Mouse (Mus musculus) myocyte (in vitro differentiated cells): ENCODE measurements around the gene Slc36a1. TPM values are rescaled to one million over a fixed set of nuclear protein-coding genes. Genes with fewer than 3 reads are reported as not detected.
A peak's percentile ranks its signal among the peaks of the same experiment; 100 is the strongest.

Experiments
- H3K27me3 ChIP-seq: one replicate; pipeline ENCODE4 v1.6.1; 2011; ENCODE audit not compliant: control insufficient read depth, insufficient read depth, insufficient read length
- H3K36me3 ChIP-seq: one replicate; pipeline ENCODE4 v1.6.1; 2011; ENCODE audit not compliant: control insufficient read depth, insufficient read depth
- H3K4me2 ChIP-seq: one replicate; pipeline ENCODE4 v1.6.1; 2011; ENCODE audit warnings: low read depth, control low read depth
- H3K4me3 ChIP-seq: one replicate; pipeline ENCODE4 v1.5.1; 2011; ENCODE audit warnings: mild to moderate bottlenecking, control low read depth, moderate library complexity
- H3K79me2 ChIP-seq: one replicate; pipeline ENCODE4 v1.6.1; 2011; ENCODE audit not compliant: control insufficient read depth, insufficient read depth
- H3ac ChIP-seq: one replicate; pipeline ENCODE4 v1.6.1; 2011; ENCODE audit not compliant: control insufficient read depth, insufficient read length
- CEBPB ChIP-seq: IDR thresholded peaks from 2 replicates; pipeline ENCODE4 v1.6.1; 2011; ENCODE audit warnings: mild to moderate bottlenecking, moderate library complexity; ENCODE audit not compliant: poor library complexity, insufficient read depth, severe bottlenecking
- E2F4 ChIP-seq: IDR thresholded peaks from one replicate; pipeline ENCODE4 v1.6.1; 2011; ENCODE audit warnings: mild to moderate bottlenecking, control low read depth, moderate library complexity; ENCODE audit not compliant: insufficient read depth
- MAX ChIP-seq: IDR thresholded peaks from one replicate; pipeline ENCODE4 v1.6.1; 2011; ENCODE audit warnings: low read depth, mild to moderate bottlenecking, control low read depth
- MYOD1 ChIP-seq, 3 experiments: IDR thresholded peaks; one replicate each; pipeline ENCODE4 v1.6.1; 2011; ENCODE audit warnings: control low read depth in 2 of 3, low read depth in 2 of 3, mild to moderate bottlenecking in 2 of 3, moderate library complexity in 1 of 3; ENCODE audit not compliant: insufficient read length in 2 of 3, control insufficient read depth in 1 of 3
- MYOG ChIP-seq, 3 experiments: IDR thresholded peaks; one replicate each; pipeline ENCODE4 v1.6.1; 2011; ENCODE audit warnings: control low read depth in 2 of 3, low read depth in 2 of 3, mild to moderate bottlenecking in 2 of 3; ENCODE audit not compliant: insufficient read length in 2 of 3, control insufficient read depth in 1 of 3, insufficient read depth in 1 of 3
- POLR2A ChIP-seq: IDR thresholded peaks from one replicate; pipeline ENCODE4 v1.6.1; 2011; ENCODE audit warnings: low read depth, mild to moderate bottlenecking, control low read depth, moderate library complexity; ENCODE audit not compliant: insufficient read length
- POLR2AphosphoS2 ChIP-seq: IDR thresholded peaks from one replicate; pipeline ENCODE4 v1.6.1; 2011; ENCODE audit warnings: low read depth, control low read depth; ENCODE audit not compliant: insufficient read length
- REST ChIP-seq: IDR thresholded peaks from one replicate; pipeline ENCODE4 v1.6.1; 2011; ENCODE audit warnings: mild to moderate bottlenecking, control low read depth, moderate library complexity; ENCODE audit not compliant: insufficient read depth, insufficient read length
- SRF ChIP-seq: IDR thresholded peaks from one replicate; pipeline ENCODE4 v1.6.1; 2011; ENCODE audit warnings: low read depth; ENCODE audit not compliant: control insufficient read depth, insufficient read length
- TCF12 ChIP-seq: IDR thresholded peaks from one replicate; pipeline ENCODE4 v1.6.1; 2011; ENCODE audit warnings: mild to moderate bottlenecking, control low read depth; ENCODE audit not compliant: poor library complexity, insufficient read depth, severe bottlenecking
- TCF3 ChIP-seq: IDR thresholded peaks from one replicate; pipeline ENCODE4 v1.6.1; 2011; ENCODE audit warnings: low read depth, control low read depth; ENCODE audit not compliant: insufficient read length
- USF1 ChIP-seq: IDR thresholded peaks from one replicate; pipeline ENCODE4 v1.6.1; 2011; ENCODE audit warnings: low read depth, mild to moderate bottlenecking, control low read depth, moderate library complexity
- polyA plus RNA-seq: library from polyadenylated mRNA; unstranded; fragments of >200 nt; fragmentation: generic; extraction: Trizol; gene quantifications from one replicate; pipeline ENCODE4 v1.2.1, GENCODE M21; 2012; ENCODE audit warnings: missing spikeins

Slc36a1 gene
- polyA plus RNA-seq, 1 experiment: 5.3 TPM

- Histone ChIP-seq H3K4me3 (no peak overlapping the region), H3ac (no peak overlapping the region), H3K36me3 (no peaks in the 10 kb centered on the region), H3K79me2 (no peaks in the 10 kb centered on the region), H3K27me3 (peaks cover 24% of the 10 kb centered on the region), H3K4me2 (peak overlapping the region; percentile 23)
- TF ChIP-seq MYOG (IDR thresholded peaks at IDR 0.05; ENCODE audit: control insufficient read depth in 1 of 3, insufficient read depth in 1 of 3, insufficient read length in 2 of 3, low read depth in 2 of 3) (peak in 2 of 3 experiments; percentile 3 to 36), TCF12 (no peak), MYOD1 (IDR thresholded peaks at IDR 0.05; ENCODE audit: control insufficient read depth in 1 of 3, insufficient read length in 2 of 3, low read depth in 2 of 3) (peak in 1 of 3 experiments; percentile 46)
These were observed 16.9 kb upstream of the Slc36a1 start for GRCm38 (mm10) chr11:55187292-55187691.

- Histone ChIP-seq H3K27me3 (peaks cover 24% of the 10 kb centered on the region), H3K4me2 (peak overlapping the region; percentile 23), H3K4me3 (no peak overlapping the region), H3K36me3 (no peaks in the 10 kb centered on the region), H3K79me2 (no peaks in the 10 kb centered on the region), H3ac (no peak overlapping the region)
- TF ChIP-seq POLR2AphosphoS2: no peak
- no peak for TF ChIP-seq USF1
- TF ChIP-seq CEBPB: no peak
- TF ChIP-seq SRF: no peak
These were observed 16.4 kb upstream of the Slc36a1 start for GRCm38 (mm10) chr11:55187777-55188176.

- H3ac ChIP-seq: no peak overlapping the region
- no peak overlapping the region for H3K4me3 ChIP-seq
- H3K36me3 ChIP-seq: no peaks in the 10 kb centered on the region
- H3K79me2 ChIP-seq: no peaks in the 10 kb centered on the region
- TF ChIP-seq MAX: no peak
- TF ChIP-seq E2F4: no peak
- no peak for TF ChIP-seq SRF
- TF ChIP-seq USF1: no peak
- no peak for TF ChIP-seq TCF12
- TF ChIP-seq POLR2A: no peak
- TF ChIP-seq REST: no peak
- TF ChIP-seq MYOG (IDR thresholded peaks at IDR 0.05; ENCODE audit: control insufficient read depth in 1 of 3, insufficient read depth in 1 of 3, insufficient read length in 2 of 3, low read depth in 2 of 3): no peak
- TF ChIP-seq POLR2AphosphoS2: no peak
- TF ChIP-seq TCF3: no peak
- TF ChIP-seq MYOD1 (IDR thresholded peaks at IDR 0.05; ENCODE audit: control insufficient read depth in 1 of 3, insufficient read length in 2 of 3, low read depth in 2 of 3): no peak
- TF ChIP-seq CEBPB: no peak
- no peak overlapping the region for H3K4me2 ChIP-seq
- peaks cover 14% of the 10 kb centered on the region for H3K27me3 ChIP-seq
These were observed 13.9 kb upstream of the Slc36a1 start for GRCm38 (mm10) chr11:55190216-55190615.

DNA sequence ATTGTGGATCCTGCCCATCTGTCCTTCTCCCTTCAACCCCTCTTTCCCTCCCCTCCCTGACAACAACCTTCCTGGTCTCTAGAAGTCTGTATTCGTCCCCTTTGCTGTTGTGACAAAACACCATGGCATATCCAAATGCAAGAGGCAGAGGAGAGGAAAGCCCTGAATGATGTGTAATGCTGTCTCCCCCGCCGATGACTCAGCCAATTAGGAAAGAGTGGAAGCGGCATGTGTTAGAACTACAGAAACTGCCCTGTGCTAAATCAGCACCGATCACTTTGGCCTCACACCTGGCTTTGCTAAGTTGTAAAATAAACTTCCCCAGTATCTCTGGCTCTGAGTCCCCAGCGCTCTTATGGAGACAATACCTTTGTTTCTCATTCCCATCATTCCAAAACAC, 7.1 kb upstream of the Slc36a1 start:
- no peak overlapping the region for H3K4me2 ChIP-seq
- H3ac ChIP-seq: no peak overlapping the region
- no peak for TF ChIP-seq MYOG (IDR thresholded peaks at IDR 0.05; ENCODE audit: control insufficient read depth in 1 of 3, insufficient read depth in 1 of 3, insufficient read length in 2 of 3, low read depth in 2 of 3)
- no peak for TF ChIP-seq REST
- no peaks in the 10 kb centered on the region for H3K79me2 ChIP-seq
- H3K27me3 ChIP-seq: peaks cover under 1% of the 10 kb centered on the region
- H3K4me3 ChIP-seq: no peak overlapping the region
- no peaks in the 10 kb centered on the region for H3K36me3 ChIP-seq

DNA sequence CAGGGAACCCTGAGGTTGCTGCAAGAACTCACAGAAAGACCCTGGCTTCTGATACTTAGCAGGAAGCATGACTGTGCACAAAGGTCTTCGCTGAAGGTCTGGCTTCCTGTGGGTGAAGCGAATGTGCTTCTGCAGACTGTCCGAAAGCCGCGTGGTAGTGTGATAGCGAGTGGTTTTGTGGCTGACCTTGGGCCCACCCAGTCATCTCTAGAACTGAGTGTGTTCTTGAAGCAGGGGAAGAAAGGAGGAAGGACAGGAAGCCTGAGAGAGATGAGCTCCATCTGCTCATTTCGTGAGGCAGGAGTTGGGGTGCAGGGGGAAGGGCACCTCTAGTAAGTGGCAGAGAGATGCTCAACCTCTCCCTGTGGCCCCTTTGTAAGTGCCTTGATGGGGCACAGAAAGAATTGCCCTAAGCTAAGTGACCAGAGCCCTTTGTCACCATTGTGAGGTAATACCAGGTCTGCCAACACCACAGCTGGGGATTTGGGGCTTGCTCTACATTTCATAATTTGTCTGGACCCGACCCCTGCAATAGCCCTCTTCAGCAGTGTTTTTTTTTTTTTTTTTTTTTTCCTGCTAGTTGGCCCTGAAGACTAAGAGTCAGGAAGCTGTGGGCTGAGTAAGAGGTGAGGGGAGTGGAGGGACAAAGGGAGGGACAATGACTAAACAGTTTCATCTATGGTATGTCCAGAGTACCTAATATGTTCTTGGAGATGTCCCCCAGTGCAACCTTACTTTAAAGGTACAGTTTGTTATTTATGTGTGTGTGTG, 6.2 kb upstream of the Slc36a1 start:
- Histone ChIP-seq H3K27me3 (no peaks in the 10 kb centered on the region), H3K36me3 (no peaks in the 10 kb centered on the region), H3ac (no peak overlapping the region), H3K79me2 (no peaks in the 10 kb centered on the region), H3K4me3 (no peak overlapping the region), H3K4me2 (no peak overlapping the region)
- TF ChIP-seq TCF12 (no peak), USF1 (no peak), POLR2AphosphoS2 (no peak), SRF (no peak), POLR2A (no peak), E2F4 (no peak), MYOD1 (IDR thresholded peaks at IDR 0.05; ENCODE audit: control insufficient read depth in 1 of 3, insufficient read length in 2 of 3, low read depth in 2 of 3) (no peak), CEBPB (no peak), TCF3 (no peak), MAX (no peak), REST (no peak), MYOG (IDR thresholded peaks at IDR 0.05; ENCODE audit: control insufficient read depth in 1 of 3, insufficient read depth in 1 of 3, insufficient read length in 2 of 3, low read depth in 2 of 3) (no peak)
